Mouse (Mus musculus): ENCODE measurements at regions not wholly inside any gene's neighbourhood (a gene's known extent, or its start where the extent isn't known, plus 50 kb on each side); places are given as distances from the start of the nearest gene placed in this dataset.

GRCm38 (mm10) chr13:97461207-97461606, 220.3 kb downstream of the Enc1 start:
- TF ChIP-seq MAX (IDR thresholded peaks at IDR 0.05) (no peak), CEBPB (IDR thresholded peaks at IDR 0.05; ENCODE audit: low read depth) (no peak), FOSL1 (IDR thresholded peaks at IDR 0.05; ENCODE audit: insufficient read depth, low read length, poor library complexity, severe bottlenecking) (no peak), MYOD1 (IDR thresholded peaks at IDR 0.05; ENCODE audit: control insufficient read depth, insufficient read length, low read depth) (no peak), USF1 (IDR thresholded peaks at IDR 0.05; ENCODE audit: low read depth) (no peak), CTCF (IDR thresholded peaks at IDR 0.05; ENCODE audit: control insufficient read depth, insufficient read depth, insufficient read length) (no peak), MYOG (IDR thresholded peaks at IDR 0.05; ENCODE audit: control insufficient read depth, extremely low read depth, insufficient read length) (no peak)
- Histone ChIP-seq H3K79me3 (ENCODE audit: low read depth) (no peaks in the 10 kb centered on the region), H3ac (ENCODE audit: control insufficient read depth, insufficient read length, low read depth) (no peak overlapping the region), H3K4me3 (ENCODE audit: insufficient read depth, poor library complexity, severe bottlenecking) (no peak overlapping the region), H3K79me2 (ENCODE audit: control insufficient read depth, insufficient read depth) (no peaks in the 10 kb centered on the region), H3K36me3 (ENCODE audit: control insufficient read depth, insufficient read depth) (no peaks in the 10 kb centered on the region), H3K27me3 (ENCODE audit: control insufficient read depth, insufficient read depth, insufficient read length) (no peaks in the 10 kb centered on the region)

DNA sequence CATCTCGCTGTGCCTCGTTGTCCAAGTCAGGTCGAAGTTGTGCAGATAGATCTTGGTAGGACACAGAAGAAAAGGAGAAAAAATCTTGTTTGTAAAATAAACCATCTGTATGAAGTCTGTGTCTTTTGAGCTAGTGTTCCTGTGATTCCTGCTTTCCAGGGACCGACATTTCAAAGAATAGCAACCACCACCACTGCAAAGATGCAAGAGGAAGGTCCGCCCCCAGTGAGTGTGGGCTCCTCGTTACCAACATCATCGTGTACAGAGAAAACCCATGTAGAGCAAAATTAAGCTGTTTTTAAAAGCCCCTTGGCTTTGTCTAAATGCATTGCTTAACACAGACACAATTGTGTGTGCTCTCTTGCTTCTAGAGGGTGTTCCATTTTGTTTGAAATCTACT, 218.2 kb downstream of the Enc1 start:
- no peak overlapping the region for H3ac ChIP-seq (ENCODE audit: control insufficient read depth, insufficient read length, low read depth)
- H3K4me3 ChIP-seq (ENCODE audit: insufficient read depth, poor library complexity, severe bottlenecking): no peak overlapping the region
- TF ChIP-seq CEBPB (IDR thresholded peaks at IDR 0.05; ENCODE audit: low read depth): no peak
- TF ChIP-seq MYOD1 (IDR thresholded peaks at IDR 0.05; ENCODE audit: control insufficient read depth, insufficient read length, low read depth): no peak
- no peak for TF ChIP-seq MAX (IDR thresholded peaks at IDR 0.05)
- no peak for TF ChIP-seq USF1 (IDR thresholded peaks at IDR 0.05; ENCODE audit: low read depth)
- TF ChIP-seq FOSL1 (IDR thresholded peaks at IDR 0.05; ENCODE audit: insufficient read depth, low read length, poor library complexity, severe bottlenecking): no peak
- TF ChIP-seq CTCF (IDR thresholded peaks at IDR 0.05; ENCODE audit: control insufficient read depth, insufficient read depth, insufficient read length): no peak
- TF ChIP-seq MYOG (IDR thresholded peaks at IDR 0.05; ENCODE audit: control insufficient read depth, extremely low read depth, insufficient read length): no peak
- H3K79me2 ChIP-seq (ENCODE audit: control insufficient read depth, insufficient read depth): no peaks in the 10 kb centered on the region
- H3K79me3 ChIP-seq (ENCODE audit: low read depth): no peaks in the 10 kb centered on the region
- H3K36me3 ChIP-seq (ENCODE audit: control insufficient read depth, insufficient read depth): no peaks in the 10 kb centered on the region
- H3K27me3 ChIP-seq (ENCODE audit: control insufficient read depth, insufficient read depth, insufficient read length): no peaks in the 10 kb centered on the region

DNA sequence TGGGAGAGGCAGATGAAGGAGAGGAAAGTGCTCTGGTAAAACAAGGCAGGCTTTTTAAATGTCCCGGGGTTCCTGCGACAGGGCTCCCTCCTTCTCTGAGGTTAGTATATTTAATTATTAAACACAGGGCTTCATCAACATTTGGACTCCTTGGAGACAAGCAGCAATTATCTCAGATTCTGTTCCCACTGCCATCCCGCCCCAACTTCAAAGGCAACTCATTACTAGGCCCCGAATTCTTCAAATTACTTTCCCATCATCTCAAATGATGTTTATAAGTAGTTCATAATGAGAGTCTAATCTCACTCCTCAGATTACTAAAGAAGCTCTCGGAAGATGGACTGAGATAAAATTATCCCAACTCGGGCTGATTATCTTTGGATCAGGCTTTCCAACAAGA, 215.1 kb downstream of the Enc1 start:
- Histone ChIP-seq H3K79me3 (ENCODE audit: low read depth) (no peaks in the 10 kb centered on the region), H3K4me3 (ENCODE audit: insufficient read depth, poor library complexity, severe bottlenecking) (no peak overlapping the region), H3K36me3 (ENCODE audit: control insufficient read depth, insufficient read depth) (no peaks in the 10 kb centered on the region), H3K79me2 (ENCODE audit: control insufficient read depth, insufficient read depth) (no peaks in the 10 kb centered on the region), H3K27me3 (ENCODE audit: control insufficient read depth, insufficient read depth, insufficient read length) (no peaks in the 10 kb centered on the region), H3ac (ENCODE audit: control insufficient read depth, insufficient read length, low read depth) (no peak overlapping the region)
- no peak for TF ChIP-seq CTCF (IDR thresholded peaks at IDR 0.05; ENCODE audit: control insufficient read depth, insufficient read depth, insufficient read length)
- no peak for TF ChIP-seq MAX (IDR thresholded peaks at IDR 0.05)
- TF ChIP-seq MYOG (IDR thresholded peaks at IDR 0.05; ENCODE audit: control insufficient read depth, extremely low read depth, insufficient read length): no peak

- no peak for TF ChIP-seq MYOG (IDR thresholded peaks at IDR 0.05; ENCODE audit: control insufficient read depth, extremely low read depth, insufficient read length)
- TF ChIP-seq USF1 (IDR thresholded peaks at IDR 0.05; ENCODE audit: low read depth): no peak
- H3K4me3 ChIP-seq (ENCODE audit: insufficient read depth, poor library complexity, severe bottlenecking): no peak overlapping the region
- H3K79me2 ChIP-seq (ENCODE audit: control insufficient read depth, insufficient read depth): no peaks in the 10 kb centered on the region
- no peaks in the 10 kb centered on the region for H3K79me3 ChIP-seq (ENCODE audit: low read depth)
- H3K27me3 ChIP-seq (ENCODE audit: control insufficient read depth, insufficient read depth, insufficient read length): no peaks in the 10 kb centered on the region
- no peaks in the 10 kb centered on the region for H3K36me3 ChIP-seq (ENCODE audit: control insufficient read depth, insufficient read depth)
- H3ac ChIP-seq (ENCODE audit: control insufficient read depth, insufficient read length, low read depth): no peak overlapping the region
Measured at GRCm38 (mm10) chr13:97454715-97455114, 213.8 kb downstream of the Enc1 start.

DNA sequence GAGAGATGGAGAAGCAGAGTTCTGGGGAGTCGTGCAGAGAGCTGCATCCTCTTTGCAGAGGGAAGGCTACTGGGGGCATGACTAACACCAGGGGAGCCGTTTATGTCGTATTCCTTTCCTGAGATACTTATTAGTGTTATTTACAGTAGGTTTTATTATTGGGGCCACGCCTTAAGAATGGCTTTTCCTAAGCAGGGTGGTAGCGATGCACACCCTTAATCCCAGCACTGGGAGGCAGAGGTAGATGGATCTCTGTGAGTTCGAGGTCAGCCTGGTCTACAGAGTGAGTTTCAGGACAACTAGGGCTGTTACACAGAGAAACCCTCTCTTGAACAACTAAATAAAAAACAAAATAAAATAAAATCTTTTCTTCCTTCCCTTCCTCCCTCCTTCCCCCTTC, 212.6 kb downstream of the Enc1 start:
- no peak overlapping the region for H3K4me3 ChIP-seq (ENCODE audit: insufficient read depth, poor library complexity, severe bottlenecking)
- no peak for TF ChIP-seq FOSL1 (IDR thresholded peaks at IDR 0.05; ENCODE audit: insufficient read depth, low read length, poor library complexity, severe bottlenecking)
- no peak for TF ChIP-seq MAX (IDR thresholded peaks at IDR 0.05)
- no peak for TF ChIP-seq USF1 (IDR thresholded peaks at IDR 0.05; ENCODE audit: low read depth)
- no peak for TF ChIP-seq MYOD1 (IDR thresholded peaks at IDR 0.05; ENCODE audit: control insufficient read depth, insufficient read length, low read depth)
- TF ChIP-seq CEBPB (IDR thresholded peaks at IDR 0.05; ENCODE audit: low read depth): no peak
- no peak for TF ChIP-seq CTCF (IDR thresholded peaks at IDR 0.05; ENCODE audit: control insufficient read depth, insufficient read depth, insufficient read length)
- no peak for TF ChIP-seq MYOG (IDR thresholded peaks at IDR 0.05; ENCODE audit: control insufficient read depth, extremely low read depth, insufficient read length)
- no peaks in the 10 kb centered on the region for H3K79me2 ChIP-seq (ENCODE audit: control insufficient read depth, insufficient read depth)
- no peaks in the 10 kb centered on the region for H3K27me3 ChIP-seq (ENCODE audit: control insufficient read depth, insufficient read depth, insufficient read length)
- no peak overlapping the region for H3ac ChIP-seq (ENCODE audit: control insufficient read depth, insufficient read length, low read depth)
- no peaks in the 10 kb centered on the region for H3K36me3 ChIP-seq (ENCODE audit: control insufficient read depth, insufficient read depth)
- H3K79me3 ChIP-seq (ENCODE audit: low read depth): no peaks in the 10 kb centered on the region

- no peak for TF ChIP-seq MYOD1 (IDR thresholded peaks at IDR 0.05; ENCODE audit: control insufficient read depth, insufficient read length, low read depth)
- TF ChIP-seq USF1 (IDR thresholded peaks at IDR 0.05; ENCODE audit: low read depth): no peak
- no peak for TF ChIP-seq CTCF (IDR thresholded peaks at IDR 0.05; ENCODE audit: control insufficient read depth, insufficient read depth, insufficient read length)
- TF ChIP-seq FOSL1 (IDR thresholded peaks at IDR 0.05; ENCODE audit: insufficient read depth, low read length, poor library complexity, severe bottlenecking): no peak
- TF ChIP-seq MYOG (IDR thresholded peaks at IDR 0.05; ENCODE audit: control insufficient read depth, extremely low read depth, insufficient read length): no peak
- no peak for TF ChIP-seq CEBPB (IDR thresholded peaks at IDR 0.05; ENCODE audit: low read depth)
- TF ChIP-seq MAX (IDR thresholded peaks at IDR 0.05): no peak
- H3ac ChIP-seq (ENCODE audit: control insufficient read depth, insufficient read length, low read depth): no peak overlapping the region
- no peaks in the 10 kb centered on the region for H3K27me3 ChIP-seq (ENCODE audit: control insufficient read depth, insufficient read depth, insufficient read length)
- H3K79me2 ChIP-seq (ENCODE audit: control insufficient read depth, insufficient read depth): no peaks in the 10 kb centered on the region
- H3K36me3 ChIP-seq (ENCODE audit: control insufficient read depth, insufficient read depth): no peaks in the 10 kb centered on the region
- no peak overlapping the region for H3K4me3 ChIP-seq (ENCODE audit: insufficient read depth, poor library complexity, severe bottlenecking)
- H3K79me3 ChIP-seq (ENCODE audit: low read depth): no peaks in the 10 kb centered on the region
Measured at GRCm38 (mm10) chr13:97453090-97453430, 212.2 kb downstream of the Enc1 start.

Data from C2C12 (cell line).